ENCODE assay signal across 27 mouse cellular contexts in genomic region chr11:70742117-70742516, GRCm38 (mm10). TPM values are rescaled to one million over a fixed set of nuclear protein-coding genes. Genes with fewer than 3 reads are reported as not detected.
DNase-seq lines count a peak whose midpoint lies in the region; ATAC-seq and TF ChIP-seq lines count a peak whose summit lies in the region.
"Had no signal": no experiment of that assay in that cellular context is flagged by ENCODE, and none has a peak within 500 bp of the region (broad histone marks: within the 10 kb centered on the region; RNA-seq: fewer than 3 reads in every experiment).

No protein-coding gene starts in this region.

- no peak for TF ChIP-seq EP300 in liver, postnatal 0 days (IDR thresholded peaks at IDR 0.05; ENCODE audit: low read depth)

- H3K4me3 ChIP-seq in cerebellum, adult 2 months (replicated peaks; ENCODE audit: insufficient read depth, low read depth, low read length) = no peak overlapping the region
- H3K4me3 ChIP-seq in layer of hippocampus, adult 2 months = no peak overlapping the region
- no peak overlapping the region for H3K4me3 ChIP-seq in liver, postnatal 0 days (ENCODE audit: low read depth, low read length)
- H3K4me3 ChIP-seq: embryonic facial prominence, embryonic 13.5 days; erythroblast, embryonic 14.5 days; forebrain, embryonic 13.5 days; gastrocnemius, adult 2 months; heart, embryonic 12.5 days; heart, embryonic 15.5 days; hindbrain, embryonic 10.5 days; hindbrain, embryonic 13.5 days had no signal

- ATAC-seq in liver, postnatal 0 days = 0 out of 2 replicates have a peak, but pooled peaks have one; percentile 30
- ATAC-seq: activated CD4-positive, CD25-positive, alpha-beta regulatory T cell, adult 4 months; forebrain, embryonic 13.5 days; forebrain, embryonic 16.5 days; hindbrain, embryonic 16.5 days had no signal

- H3K4me2 ChIP-seq in liver, postnatal 0 days (ENCODE audit: low read depth, low read length) = no peak overlapping the region
- H3K4me2 ChIP-seq: embryonic facial prominence, embryonic 13.5 days; forebrain, embryonic 13.5 days; heart, embryonic 12.5 days; heart, embryonic 15.5 days; hindbrain, embryonic 13.5 days had no signal

- H3K27ac ChIP-seq in cerebellum, adult 2 months (ENCODE audit: insufficient read depth, low read length) = no peak overlapping the region
- H3K27ac ChIP-seq in layer of hippocampus, adult 2 months = peak overlapping the region; percentile 95
- peak overlapping the region; percentile 86 for H3K27ac ChIP-seq in liver, postnatal 0 days (ENCODE audit: low read depth)
- H3K27ac ChIP-seq: embryonic facial prominence, embryonic 13.5 days; forebrain, embryonic 13.5 days; gastrocnemius, adult 2 months; heart, embryonic 15.5 days; hindbrain, embryonic 10.5 days; hindbrain, embryonic 13.5 days had no signal

- no peaks in the 10 kb centered on the region for H3K27me3 ChIP-seq in cerebellum, adult 2 months (ENCODE audit: control insufficient read depth, insufficient read depth, low read length)
- no peaks in the 10 kb centered on the region for H3K27me3 ChIP-seq in liver, postnatal 0 days (ENCODE audit: insufficient read depth, low read length)
- H3K27me3 ChIP-seq: embryonic facial prominence, embryonic 13.5 days; forebrain, embryonic 13.5 days; heart, embryonic 12.5 days; heart, embryonic 15.5 days; hindbrain, embryonic 13.5 days had no signal

- H3K9ac ChIP-seq in liver, postnatal 0 days (replicated peaks) = no peak overlapping the region
- H3K9ac ChIP-seq: forebrain, embryonic 13.5 days; heart, embryonic 12.5 days; heart, embryonic 15.5 days; hindbrain, embryonic 13.5 days had no signal

- no peaks in the 10 kb centered on the region; the same call in 1 of the 2 replicates for H3K9me3 ChIP-seq in liver, postnatal 0 days (ENCODE audit: low read length)
- H3K9me3 ChIP-seq: embryonic facial prominence, embryonic 13.5 days; forebrain, embryonic 13.5 days; heart, embryonic 12.5 days; heart, embryonic 15.5 days; hindbrain, embryonic 10.5 days; hindbrain, embryonic 13.5 days had no signal

- peaks cover 2% of the 10 kb centered on the region; the same call in 1 of the 2 replicates for H3K4me1 ChIP-seq in cerebellum, adult 2 months (ENCODE audit: control insufficient read depth, insufficient read depth, low read length)
- peaks cover 17% of the 10 kb centered on the region for H3K4me1 ChIP-seq in liver, postnatal 0 days (ENCODE audit: insufficient read depth)
- H3K4me1 ChIP-seq: embryonic facial prominence, embryonic 13.5 days; forebrain, embryonic 13.5 days; heart, embryonic 12.5 days; heart, embryonic 15.5 days had no signal

- no peak for TF ChIP-seq CTCF in cerebellum, adult 2 months (IDR thresholded peaks at IDR 0.05; ENCODE audit: borderline replicate concordance, insufficient read depth, low read depth, low read length)
- no peak for TF ChIP-seq CTCF in layer of hippocampus, adult 2 months (conservative IDR thresholded peaks at IDR 0.05)
- no peak for TF ChIP-seq CTCF in liver, postnatal 0 days (IDR thresholded peaks at IDR 0.05; ENCODE audit: low read depth)

- 27% methylated on average over 7 of the region's 7 CpGs for WGBS in cerebellum, adult 2 months
- WGBS in liver, postnatal 0 days (ENCODE audit: insufficient replicate concordance) = 75% methylated on average over 7 of the region's 7 CpGs

- no peak for TF ChIP-seq POLR2A in cerebellum, adult 2 months (IDR thresholded peaks at IDR 0.05; ENCODE audit: borderline replicate concordance, insufficient read depth, low read length)

- H3K36me3 ChIP-seq in liver, postnatal 0 days (replicated peaks; ENCODE audit: insufficient read depth, low read length) = no peaks in the 10 kb centered on the region
- H3K36me3 ChIP-seq: embryonic facial prominence, embryonic 13.5 days; heart, embryonic 12.5 days; heart, embryonic 15.5 days; hindbrain, embryonic 10.5 days; hindbrain, embryonic 13.5 days had no signal

- DNase-seq in cerebellum, postnatal 10 days = peak; percentile 30 to 41
- no peak for DNase-seq in cerebellum, adult 2 months
- DNase-seq in layer of hippocampus, adult 2 months (ENCODE audit: low spot score in 2 of 2) = no peak
- no peak for DNase-seq in layer of hippocampus, adult 9-10 months (ENCODE audit: low spot score)
- DNase-seq in liver, postnatal 0 days = no peak
- DNase-seq in liver = no peak
- peak; percentile 45 to 64 for DNase-seq in layer of hippocampus, postnatal 14 days (ENCODE audit: low spot score in 2 of 2)
- no peak for DNase-seq in spleen, postnatal 4 days (ENCODE audit: low spot score in 2 of 2)
- DNase-seq: adrenal gland, postnatal 25 days; cerebellum, adult 11-12 months; cerebellum, adult 9-10 months; gastrocnemius, adult 2 months; gastrocnemius, postnatal 14 days; heart, adult 11 months; heart, postnatal 10 days; heart, postnatal 36 days had no signal

RNA-seq across cellular contexts. Expression of gene Zfp3, which starts 21.9 kb away (rescaled TPM):
- 10.4 and 11.1 TPM in 2 replicates for polyA plus RNA-seq in cerebellum, adult 2 months (2012; rRNA removed)
- total RNA-seq in layer of hippocampus, adult 2 months (2021) = 10 to 100 TPM; 23.8 TPM
- 1.9 and 2.0 TPM in 2 replicates for polyA plus RNA-seq in liver, postnatal 0 days (2015; fragmentation: Nextera tagmentation; extraction: Ambion mirVana)
- 10 to 100 TPM; 17.7 to 21.0 TPM for total RNA-seq in layer of hippocampus, postnatal 14 days (2021)

RNA-seq across cellular contexts. Expression of gene Kif1c, which starts 41.8 kb away (rescaled TPM):
- 55.9 and 65.6 TPM in 2 replicates for polyA plus RNA-seq in cerebellum, adult 2 months (2012; rRNA removed)
- 10 to 100 TPM; 76.5 to 89.8 TPM for total RNA-seq in layer of hippocampus, adult 2 months (2021)
- 1.8 and 2.2 TPM in 2 replicates for polyA plus RNA-seq in liver, postnatal 0 days (2015; fragmentation: Nextera tagmentation; extraction: Ambion mirVana)
- total RNA-seq in layer of hippocampus, postnatal 14 days (2021) = 10 to 100 TPM; 66.2 to 68.4 TPM

RNA-seq across cellular contexts. Expression of gene Inca1, which starts 42.2 kb away (rescaled TPM):
- 4.0 and 4.6 TPM in 2 replicates for polyA plus RNA-seq in cerebellum, adult 2 months (2012; rRNA removed)
- total RNA-seq in layer of hippocampus, adult 2 months (2021) = 1 to 10 TPM; 2.9 to 5.0 TPM
- 8.3 and 10.8 TPM in 2 replicates for polyA plus RNA-seq in liver, postnatal 0 days (2015; fragmentation: Nextera tagmentation; extraction: Ambion mirVana)
- total RNA-seq in layer of hippocampus, postnatal 14 days (2021) = 1 to 10 TPM; 1.9 to 2.1 TPM
- total RNA-seq: common myeloid progenitor, adult 5-6 weeks had no signal
- polyA plus RNA-seq: erythroblast, embryonic 14.5 days had no signal

RNA-seq across cellular contexts. Expression of gene Camta2, which starts 54.2 kb away (rescaled TPM):
- polyA plus RNA-seq in cerebellum, adult 2 months (2012; rRNA removed) = 108 TPM in 2 replicates
- total RNA-seq in layer of hippocampus, adult 2 months (2021) = 100 to 1,000 TPM; 387 to 403 TPM
- polyA plus RNA-seq in liver, postnatal 0 days (2015; fragmentation: Nextera tagmentation; extraction: Ambion mirVana) = 2.8 and 3.4 TPM in 2 replicates
- 100 to 1,000 TPM; 288 to 296 TPM for total RNA-seq in layer of hippocampus, postnatal 14 days (2021)

Comparison
In these comparisons a context has a peak if more than half of its experiments do, and no peak if none do; other contexts are left out.
1. DNase-seq: peak in cerebellum, postnatal 10 days (2 of 2) and layer of hippocampus, postnatal 14 days (2 of 2); none in cerebellum, adult 2 months (0 of 2), layer of hippocampus, adult 2 months (0 of 2), layer of hippocampus, adult 9-10 months (single experiment), liver, postnatal 0 days (single experiment), liver (single experiment) and spleen, postnatal 4 days (0 of 2).